ENCODE assay signal across 33 mouse cellular contexts in genomic region chr16:32822881-32823280, GRCm38 (mm10). TPM values are rescaled to one million over a fixed set of nuclear protein-coding genes. Genes with fewer than 3 reads are reported as not detected.
DNase-seq lines count a peak whose midpoint lies in the region; ATAC-seq and TF ChIP-seq lines count a peak whose summit lies in the region.
"Had no signal": no experiment of that assay in that cellular context is flagged by ENCODE, and none has a peak within 500 bp of the region (broad histone marks: within the 10 kb centered on the region; RNA-seq: fewer than 3 reads in every experiment).

No protein-coding gene starts in this region.

- in situ Hi-C loops in CH12.LX (cut with MboI; ENCODE audit: low pct_ligation_motif_present, low pct_unique_long_range_greater_than_20kb, low sequenced_read_pairs), result no loop called here

- H3K9me3 ChIP-seq in heart, embryonic 10.5 days, result no peaks in the 10 kb centered on the region
- no peaks in the 10 kb centered on the region for H3K9me3 ChIP-seq in heart, embryonic 15.5 days (replicated peaks)
- H3K9me3 ChIP-seq in CH12.LX (replicated peaks; ENCODE audit: low read length), result no peaks in the 10 kb centered on the region
- H3K9me3 ChIP-seq in liver, embryonic 12.5 days (replicated peaks), result no peaks in the 10 kb centered on the region
- H3K9me3 ChIP-seq: embryonic facial prominence, embryonic 13.5 days; forebrain, embryonic 10.5 days; forebrain, embryonic 15.5 days; hindbrain, embryonic 13.5 days; liver, embryonic 13.5 days; midbrain, embryonic 10.5 days had no signal

- TF ChIP-seq RAD21 in CH12.LX (IDR thresholded peaks at IDR 0.05; ENCODE audit: low read depth, low read length), result no peak; the same call in 1 of the 2 replicates

- no peaks in the 10 kb centered on the region for H3K27me3 ChIP-seq in heart, embryonic 10.5 days (ENCODE audit: insufficient read depth, poor library complexity, severe bottlenecking)
- H3K27me3 ChIP-seq in heart, embryonic 15.5 days, result no peaks in the 10 kb centered on the region
- H3K27me3 ChIP-seq in CH12.LX (replicated peaks), result no peaks in the 10 kb centered on the region
- no peaks in the 10 kb centered on the region for H3K27me3 ChIP-seq in liver, embryonic 12.5 days (replicated peaks)
- H3K27me3 ChIP-seq: embryonic facial prominence, embryonic 13.5 days; forebrain, embryonic 15.5 days; hindbrain, embryonic 13.5 days; liver, embryonic 13.5 days had no signal

- peaks cover 53% of the 10 kb centered on the region for H3K4me1 ChIP-seq in heart, embryonic 10.5 days
- peaks cover 32% of the 10 kb centered on the region for H3K4me1 ChIP-seq in heart, embryonic 15.5 days (replicated peaks)
- peaks cover 16 to 26% of the 10 kb centered on the region in 2 experiments for H3K4me1 ChIP-seq in CH12.LX (ENCODE audit: control insufficient read depth in 1 of 2, insufficient read depth in 2 of 2)
- H3K4me1 ChIP-seq in liver, embryonic 12.5 days, result peaks cover 8% of the 10 kb centered on the region; the same call in 1 of the 2 replicates
- H3K4me1 ChIP-seq: embryonic facial prominence, embryonic 13.5 days; forebrain, embryonic 10.5 days; forebrain, embryonic 15.5 days; hindbrain, embryonic 13.5 days; midbrain, embryonic 10.5 days had no signal

- H3K9ac ChIP-seq in heart, embryonic 15.5 days, result no peak overlapping the region
- H3K9ac ChIP-seq in CH12.LX (ENCODE audit: insufficient read depth, low read depth), result no peak overlapping the region
- no peak overlapping the region for H3K9ac ChIP-seq in liver, embryonic 12.5 days
- H3K9ac ChIP-seq: embryonic facial prominence, embryonic 13.5 days; forebrain, embryonic 15.5 days; hindbrain, embryonic 13.5 days; liver, embryonic 13.5 days had no signal

- no peak for TF ChIP-seq CTCF in CH12.LX (conservative IDR thresholded peaks at IDR 0.05 in 1 of 2, IDR thresholded peaks at IDR 0.05 in 1 of 2; ENCODE audit: low read depth in 2 of 2, low read length in 2 of 2)

- WGBS in heart, embryonic 10.5 days, result 72% methylated on average over 5 of the region's 5 CpGs
- 75% methylated on average over 5 of the region's 5 CpGs for WGBS in heart, embryonic 15.5 days
- WGBS in liver, embryonic 12.5 days (ENCODE audit: insufficient replicate concordance), result 41% methylated on average over 5 of the region's 5 CpGs

- no peak for DNase-seq in heart, embryonic 10.5 days (ENCODE audit: low spot score)
- DNase-seq in heart, postnatal 36 days, result no peak
- no peak for DNase-seq in heart, postnatal 14 days
- DNase-seq in CH12.LX (ENCODE audit: extremely low read depth), result peak; percentile 65
- DNase-seq in adrenal gland, adult (ENCODE audit: inconsistent age in 2 of 2, low spot score in 1 of 2), result no peak
- DNase-seq: cerebellum, adult 11-12 months; cerebellum, adult 9-11 months; kidney, adult 8-10 months; layer of hippocampus, postnatal 36 days; left cerebral cortex, postnatal 4 days; liver, embryonic 13.5 days; spleen, adult 18-20 months; thymus, postnatal 14 days had no signal

- TF ChIP-seq POLR2A in CH12.LX (IDR thresholded peaks at IDR 0.05; ENCODE audit: low read depth, low read length), result 0 out of 2 replicates have a peak, but pooled peaks have one; percentile 10

- no peak for ATAC-seq in heart, embryonic 15.5 days (replicated peaks; ENCODE audit: insufficient number of reproducible peaks, insufficient read depth, low FRiP score, low read depth)
- ATAC-seq in common myeloid progenitor, adult 5-6 weeks (replicated peaks; ENCODE audit: low read depth, poor library complexity, severe bottlenecking), result 0 out of 2 replicates have a peak, but pooled peaks have one; percentile 50
- ATAC-seq in liver, embryonic 12.5 days, result no peak
- ATAC-seq: activated CD4-positive, CD25-positive, alpha-beta regulatory T cell, adult 4 months; CD4-positive, CD25-positive, alpha-beta regulatory T cell, adult 4 months; forebrain, embryonic 15.5 days; midbrain, embryonic 16.5 days had no signal

- H3K27ac ChIP-seq in heart, embryonic 10.5 days, result peak overlapping the region; percentile 84; the same call in 1 of the 2 replicates
- peak overlapping the region; percentile 81 for H3K27ac ChIP-seq in heart, embryonic 15.5 days
- peak overlapping the region; percentile 19; the same call in 1 of the 2 replicates for H3K27ac ChIP-seq in CH12.LX (ENCODE audit: insufficient read depth, low read depth)
- no peak overlapping the region for H3K27ac ChIP-seq in liver, embryonic 12.5 days
- H3K27ac ChIP-seq: embryonic facial prominence, embryonic 13.5 days; forebrain, embryonic 10.5 days; forebrain, embryonic 15.5 days; hindbrain, embryonic 13.5 days; liver, embryonic 13.5 days; midbrain, embryonic 10.5 days had no signal

- dilution Hi-C loops in CH12.LX (cut with MboI; ENCODE audit: extremely low pct_ligation_motif_present, extremely low pct_unique_long_range_greater_than_20kb, low sequenced_read_pairs), result no loop called here

- peak; percentile 93 for TF ChIP-seq EP300 in CH12.LX (IDR thresholded peaks at IDR 0.05; ENCODE audit: low read length)

- no peaks in the 10 kb centered on the region for H3K79me2 ChIP-seq in CH12.LX (replicated peaks; ENCODE audit: control insufficient read depth, extremely low read depth, insufficient read depth, poor library complexity, severe bottlenecking)

- intact Hi-C loops in heart, postnatal 36 days (cut with DNase I), result no loop called here
- intact Hi-C loops in heart, postnatal 14 days (cut with DNase I), result no loop called here

- H3K36me3 ChIP-seq in heart, embryonic 10.5 days, result peaks cover 49% of the 10 kb centered on the region
- H3K36me3 ChIP-seq in heart, embryonic 15.5 days, result peaks cover 44% of the 10 kb centered on the region
- peaks cover 35 to 69% of the 10 kb centered on the region in 2 experiments for H3K36me3 ChIP-seq in CH12.LX (replicated peaks in 1 of 2; ENCODE audit: control insufficient read depth in 1 of 2, insufficient read depth in 1 of 2, low read length in 1 of 2)
- peaks cover 37% of the 10 kb centered on the region for H3K36me3 ChIP-seq in liver, embryonic 12.5 days

- no peak overlapping the region for H3K4me2 ChIP-seq in heart, embryonic 15.5 days
- peak overlapping the region; percentile 48; the same call in 1 of the 2 replicates for H3K4me2 ChIP-seq in CH12.LX (ENCODE audit: insufficient read depth, low read depth, poor library complexity, severe bottlenecking)
- H3K4me2 ChIP-seq in liver, embryonic 12.5 days, result no peak overlapping the region
- H3K4me2 ChIP-seq: embryonic facial prominence, embryonic 13.5 days; forebrain, embryonic 15.5 days; hindbrain, embryonic 13.5 days; liver, embryonic 13.5 days had no signal

- peak overlapping the region; percentile 29; the same call in 1 of the 2 replicates for H3K4me3 ChIP-seq in heart, embryonic 10.5 days
- H3K4me3 ChIP-seq in heart, embryonic 15.5 days, result no peak overlapping the region
- H3K4me3 ChIP-seq in CH12.LX (replicated peaks in 1 of 3; ENCODE audit: low read depth in 2 of 3, low read length in 2 of 3, poor library complexity in 1 of 3), result no peak overlapping the region
- H3K4me3 ChIP-seq in liver, embryonic 12.5 days, result no peak overlapping the region
- H3K4me3 ChIP-seq: embryonic facial prominence, embryonic 13.5 days; forebrain, embryonic 10.5 days; forebrain, embryonic 15.5 days; hindbrain, embryonic 13.5 days; liver, embryonic 13.5 days; midbrain, embryonic 10.5 days had no signal

TF ChIP-seq in CH12.LX, 34 proteins besides CTCF, POLR2A, EP300 and RAD21 (continues in another document):
- TF ChIP-seq TCF12 (IDR thresholded peaks at IDR 0.05; ENCODE audit: low read depth, low read length) (peak; percentile 69), USF2 (conservative IDR thresholded peaks at IDR 0.05; ENCODE audit: low read depth, low read length) (no peak)

RNA-seq across cellular contexts. Expression of gene Smbd1, which starts 12.6 kb away (rescaled TPM):
- not detected in 2 replicates for polyA plus RNA-seq in heart, embryonic 10.5 days (2016; fragmentation: Nextera tagmentation; extraction: Ambion mirVana)
- total RNA-seq in heart, postnatal 36 days (2021), result not detected
- polyA plus RNA-seq in heart, embryonic 15.5 days (2015; fragmentation: Nextera tagmentation; extraction: Ambion mirVana), result not detected in 2 replicates
- total RNA-seq in heart, postnatal 14 days (2021), result not detected
- total RNA-seq in CH12.LX (2012; rRNA removed) (not detected in 2 replicates), CH12.LX (2014; rRNA removed) (not detected in 2 replicates)
- polyA plus RNA-seq in CH12.LX (2012; ENCODE audit: insufficient read length, low read depth), result not detected in 2 replicates
- total RNA-seq in common myeloid progenitor, adult 5-6 weeks (2017), result not detected in 2 replicates
- polyA plus RNA-seq in liver, embryonic 12.5 days (2016; fragmentation: Nextera tagmentation; extraction: Ambion mirVana), result not detected in 2 replicates
- total RNA-seq: adrenal gland, postnatal 10 days; gastrocnemius, adult 18-20 months; gastrocnemius, postnatal 4 days; layer of hippocampus, adult 8-10 months; layer of hippocampus, postnatal 36 days; left cerebral cortex, postnatal 4 days; neutrophil, adult 5-6 weeks had no signal
- polyA plus RNA-seq: activated CD4-positive, CD25-positive, alpha-beta regulatory T cell, adult 4 months; CD4-positive, CD25-positive, alpha-beta regulatory T cell, adult 4 months; embryonic facial prominence, embryonic 13.5 days; forebrain, embryonic 10.5 days; forebrain, embryonic 15.5 days; frontal cortex, adult 2 months; hindbrain, embryonic 13.5 days; limb, embryonic 14.5 days; liver, embryonic 13.5 days; midbrain, embryonic 10.5 days; midbrain, embryonic 16.5 days; neural tube, embryonic 11.5 days had no signal

RNA-seq across cellular contexts. Expression of gene Muc20, which starts 25.6 kb away (rescaled TPM):
- 0.07 and 0.19 TPM in 2 replicates for polyA plus RNA-seq in heart, embryonic 10.5 days (2016; fragmentation: Nextera tagmentation; extraction: Ambion mirVana)
- under 1 TPM; 0.14 to 0.25 TPM for total RNA-seq in heart, postnatal 36 days (2021)
- 0.11 TPM in 1 of 2 replicates, not detected in the other for polyA plus RNA-seq in heart, embryonic 15.5 days (2015; fragmentation: Nextera tagmentation; extraction: Ambion mirVana)
- under 1 TPM; 0.15 to 0.26 TPM for total RNA-seq in heart, postnatal 14 days (2021)
- total RNA-seq in CH12.LX (2012; rRNA removed) (0.21 and 0.42 TPM in 2 replicates), CH12.LX (2014; rRNA removed) (0.16 and 0.36 TPM in 2 replicates)
- polyA plus RNA-seq in CH12.LX (2012; ENCODE audit: insufficient read length, low read depth), result 0.87 and 1.4 TPM in 2 replicates
- not detected in 2 replicates for total RNA-seq in common myeloid progenitor, adult 5-6 weeks (2017)
- polyA plus RNA-seq in liver, embryonic 12.5 days (2016; fragmentation: Nextera tagmentation; extraction: Ambion mirVana), result not detected in 2 replicates
- total RNA-seq: ES-E14; layer of hippocampus, postnatal 36 days; left cerebral cortex, postnatal 4 days had no signal
- polyA plus RNA-seq: embryonic facial prominence, embryonic 13.5 days; forebrain, embryonic 10.5 days; forebrain, embryonic 15.5 days; frontal cortex, adult 2 months; hindbrain, embryonic 13.5 days; midbrain, embryonic 10.5 days; midbrain, embryonic 16.5 days; neural tube, embryonic 11.5 days had no signal

RNA-seq across cellular contexts. Expression of gene Fyttd1, which starts 54.4 kb away (rescaled TPM):
- polyA plus RNA-seq in heart, embryonic 10.5 days (2016; fragmentation: Nextera tagmentation; extraction: Ambion mirVana), result 122 and 149 TPM in 2 replicates
- 100 to 1,000 TPM in 1 of 2 experiments, 10 to 100 TPM in 1; 98.9 to 101 TPM for total RNA-seq in heart, postnatal 36 days (2021)
- polyA plus RNA-seq in heart, embryonic 15.5 days (2015; fragmentation: Nextera tagmentation; extraction: Ambion mirVana), result 101 and 125 TPM in 2 replicates
- total RNA-seq in heart, postnatal 14 days (2021), result 100 to 1,000 TPM in 1 of 2 experiments, 10 to 100 TPM in 1; 99.2 to 105 TPM
- 163 and 168 TPM in 2 replicates for total RNA-seq in CH12.LX (2012; rRNA removed)
- total RNA-seq in CH12.LX (2014; rRNA removed), result 264 and 297 TPM in 2 replicates
- polyA plus RNA-seq in CH12.LX (2012; ENCODE audit: insufficient read length, low read depth), result 148 and 164 TPM in 2 replicates
- total RNA-seq in common myeloid progenitor, adult 5-6 weeks (2017), result 42.8 and 63.5 TPM in 2 replicates
- 45.7 and 50.7 TPM in 2 replicates for polyA plus RNA-seq in liver, embryonic 12.5 days (2016; fragmentation: Nextera tagmentation; extraction: Ambion mirVana)

RNA-seq across cellular contexts. Expression of gene Rubcn, which starts 54.7 kb away (rescaled TPM):
- polyA plus RNA-seq in heart, embryonic 10.5 days (2016; fragmentation: Nextera tagmentation; extraction: Ambion mirVana), result 23.5 and 34.5 TPM in 2 replicates
- total RNA-seq in heart, postnatal 36 days (2021), result 10 to 100 TPM; 35.1 to 35.9 TPM
- polyA plus RNA-seq in heart, embryonic 15.5 days (2015; fragmentation: Nextera tagmentation; extraction: Ambion mirVana), result 27.0 and 34.0 TPM in 2 replicates
- 10 to 100 TPM; 31.6 to 32.1 TPM for total RNA-seq in heart, postnatal 14 days (2021)
- total RNA-seq in CH12.LX (2012; rRNA removed) (21.0 and 28.0 TPM in 2 replicates), CH12.LX (2014; rRNA removed) (38.3 and 40.4 TPM in 2 replicates)
- 22.2 and 27.7 TPM in 2 replicates for polyA plus RNA-seq in CH12.LX (2012; ENCODE audit: insufficient read length, low read depth)
- 11.0 and 12.7 TPM in 2 replicates for total RNA-seq in common myeloid progenitor, adult 5-6 weeks (2017)
- 7.3 and 7.7 TPM in 2 replicates for polyA plus RNA-seq in liver, embryonic 12.5 days (2016; fragmentation: Nextera tagmentation; extraction: Ambion mirVana)
